Mouse (Mus musculus): ENCODE measurements around the gene Yme1l1.

Gene Yme1l1

DNA sequence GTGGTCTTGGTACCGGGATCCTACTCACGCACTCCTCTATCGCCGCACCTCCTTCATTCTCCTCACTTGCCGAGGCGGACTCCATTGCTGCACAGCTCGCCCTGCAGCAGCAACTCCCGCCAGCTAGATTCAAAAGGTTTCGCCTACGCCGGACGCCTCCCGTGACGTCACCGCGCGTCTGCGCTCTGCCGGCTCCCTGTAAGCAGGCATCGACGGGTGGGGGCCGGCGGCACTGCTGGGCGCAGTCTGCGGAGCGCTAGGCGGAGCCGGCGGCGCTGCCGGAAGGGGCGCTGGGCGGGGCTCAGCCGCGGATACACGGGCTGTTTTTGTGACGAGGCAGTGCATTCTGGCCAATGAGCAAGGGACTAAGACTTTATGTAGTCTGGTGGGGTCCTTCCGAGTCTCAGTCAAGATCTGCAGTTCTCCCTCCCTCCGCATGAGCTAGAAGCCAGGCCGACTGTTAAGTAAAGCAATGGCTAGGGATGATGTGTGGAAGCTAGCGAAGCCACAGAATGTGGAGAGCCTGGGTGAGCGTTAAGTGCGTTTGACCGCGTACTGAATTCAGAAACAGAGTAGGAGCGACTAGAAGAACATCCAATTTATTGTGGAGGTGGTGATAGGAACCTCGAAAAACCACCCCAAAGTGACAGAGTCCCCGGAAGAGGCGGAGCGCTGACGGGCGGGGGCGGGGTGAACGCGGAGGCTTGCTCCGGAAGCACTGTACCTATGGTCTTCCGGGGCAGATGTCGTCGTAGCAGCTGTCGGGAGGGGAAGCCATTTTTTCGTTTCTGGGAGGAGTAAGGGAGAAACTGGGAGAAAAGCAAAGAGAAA is at the start of gene Yme1l1, which contains the start of gene Mastl:
Yme1l1 (plus strand) TSS at position 593 of the 831 bp plus-strand sequence.
Mastl (minus strand) TSS at position 248 of the 831 bp plus-strand sequence.
- no peak for TF ChIP-seq GATA4 (IDR thresholded peaks at IDR 0.05; ENCODE audit: insufficient replicate concordance, low read length)

DNA sequence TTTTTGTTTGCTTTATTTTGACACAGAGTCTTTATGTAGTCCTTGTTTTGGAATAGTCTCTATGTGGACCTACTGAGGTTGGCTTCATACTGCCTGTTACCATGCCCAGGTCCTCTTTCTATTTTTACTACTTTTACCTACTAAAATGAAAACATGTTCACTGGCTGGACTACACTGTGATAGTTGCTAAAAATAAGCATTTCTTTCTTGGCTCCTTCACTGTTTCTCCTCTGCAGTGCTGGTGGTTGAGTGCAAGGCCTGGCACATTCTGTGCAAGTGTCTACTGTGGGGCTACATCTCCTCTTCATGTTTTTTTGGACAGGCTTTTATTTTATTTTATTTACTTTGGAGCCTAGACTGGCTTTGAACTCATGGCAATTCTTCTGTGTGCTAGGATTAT is 36.6 kb upstream of the Yme1l1 start:
- no peak for TF ChIP-seq GATA4 (IDR thresholded peaks at IDR 0.05; ENCODE audit: insufficient replicate concordance, low read length)

- TF ChIP-seq GATA4 (IDR thresholded peaks at IDR 0.05; ENCODE audit: insufficient replicate concordance, low read length), result no peak
Measured at GRCm38 (mm10) chr2:23155199-23155621, 959 bp upstream of the Yme1l1 start.

GRCm38 (mm10) chr2:23156608-23157081 is 476 bp downstream of the Yme1l1 start:
- no peak for TF ChIP-seq GATA4 (IDR thresholded peaks at IDR 0.05; ENCODE audit: insufficient replicate concordance, low read length)

DNA sequence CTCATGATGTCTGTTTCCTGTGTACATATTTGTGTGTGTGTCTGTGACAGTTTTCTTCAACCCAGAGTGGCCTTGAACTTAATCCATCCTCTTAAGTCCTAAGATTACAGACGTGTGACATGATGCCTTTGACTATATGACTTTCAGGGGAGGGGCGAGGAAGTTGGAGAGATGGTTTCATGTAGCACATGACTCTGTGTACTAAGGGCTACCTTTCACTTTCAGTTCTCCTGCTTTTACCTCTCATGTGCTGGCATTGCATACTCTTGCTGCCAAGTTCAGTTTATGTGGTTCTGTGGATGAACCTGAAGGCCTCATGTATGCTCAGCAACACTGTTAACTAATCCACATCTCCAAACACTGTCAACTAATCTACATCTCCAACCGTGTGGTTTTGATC is 16.1 kb downstream of the Yme1l1 start:
- TF ChIP-seq GATA4 (IDR thresholded peaks at IDR 0.05; ENCODE audit: insufficient replicate concordance, low read length), result no peak

- no peak for TF ChIP-seq GATA4 (IDR thresholded peaks at IDR 0.05; ENCODE audit: insufficient replicate concordance, low read length)
Measured at GRCm38 (mm10) chr2:23194366-23194765, 38.2 kb downstream of the Yme1l1 start.

GRCm38 (mm10) chr2:23201034-23201433 is 44.9 kb downstream of the Yme1l1 start:
- TF ChIP-seq GATA4 (IDR thresholded peaks at IDR 0.05; ENCODE audit: insufficient replicate concordance, low read length), result no peak

- no peak for TF ChIP-seq GATA4 (IDR thresholded peaks at IDR 0.05; ENCODE audit: insufficient replicate concordance, low read length)
Measured at GRCm38 (mm10) chr2:23202900-23203670, 46.9 kb downstream of the Yme1l1 start.

GRCm38 (mm10) chr2:23207070-23207526 is 50.9 kb downstream of the Yme1l1 start, which contains the start of gene 4931423N10Rik:
4931423N10Rik (plus strand) TSS chr2:23207476.
- no peak for TF ChIP-seq GATA4 (IDR thresholded peaks at IDR 0.05; ENCODE audit: insufficient replicate concordance, low read length)

DNA sequence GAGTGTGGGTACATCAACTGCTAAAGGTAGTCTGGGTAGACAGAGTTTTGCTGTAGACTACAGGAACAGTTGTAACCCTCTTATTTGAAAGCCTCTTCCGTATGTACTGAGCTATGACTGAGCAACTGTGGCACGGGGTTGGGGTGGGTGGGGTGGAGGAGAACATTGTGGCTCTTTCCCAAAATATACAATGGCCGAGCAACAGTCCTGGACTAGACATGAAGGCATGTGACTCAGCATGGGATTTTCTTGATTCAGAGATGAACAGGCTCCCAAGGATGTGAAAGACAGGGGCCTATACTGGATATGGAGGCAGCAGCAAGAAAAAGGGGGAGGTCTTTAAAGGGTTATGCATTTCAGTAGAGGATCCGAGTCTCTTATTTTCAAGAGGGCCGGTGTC is 57.5 kb downstream of the Yme1l1 start:
- no peak for TF ChIP-seq GATA4 (IDR thresholded peaks at IDR 0.05; ENCODE audit: insufficient replicate concordance, low read length)

GRCm38 (mm10) chr2:23225199-23225598 is 69.0 kb downstream of the Yme1l1 start:
- no peak for TF ChIP-seq GATA4 (IDR thresholded peaks at IDR 0.05; ENCODE audit: insufficient replicate concordance, low read length)

DNA sequence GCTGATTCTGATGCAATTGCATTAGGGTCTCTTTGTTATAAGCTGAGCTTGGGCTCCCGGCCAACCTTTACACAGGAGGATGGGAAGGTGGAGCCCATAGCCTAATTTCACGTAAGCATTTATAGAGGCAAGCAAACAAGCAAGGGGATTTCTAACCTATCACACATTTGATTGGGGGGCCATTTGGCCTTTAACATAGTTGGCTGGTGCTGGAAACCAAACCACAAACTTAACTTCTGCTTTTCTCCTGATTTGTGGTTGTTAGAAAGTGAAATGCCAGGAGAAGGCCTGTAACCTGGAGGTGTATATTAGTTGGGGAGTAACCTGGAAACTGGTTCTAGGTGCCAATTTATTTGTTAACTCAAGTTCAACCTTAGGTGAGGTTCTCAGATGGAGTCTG is 72.3 kb downstream of the Yme1l1 start:
- TF ChIP-seq GATA4 (IDR thresholded peaks at IDR 0.05; ENCODE audit: insufficient replicate concordance, low read length), result no peak

GRCm38 (mm10) chr2:23234065-23234773 is 78.0 kb downstream of the Yme1l1 start:
- no peak for TF ChIP-seq GATA4 (IDR thresholded peaks at IDR 0.05; ENCODE audit: insufficient replicate concordance, low read length)

All from liver, adult (tissue).